ENCODE assay signal across 8 mouse cellular contexts in genomic region chr17:86167320-86168230, GRCm38 (mm10). TPM values are rescaled to one million over a fixed set of nuclear protein-coding genes. Genes with fewer than 3 reads are reported as not detected.
DNase-seq lines count a peak whose midpoint lies in the region; ATAC-seq lines count a peak whose summit lies in the region.

Prkce (plus strand) TSS chr17:86167785.

- no peaks in the 10 kb centered on the region for H3K9me3 ChIP-seq in intestine, embryonic 14.5 days (ENCODE audit: control insufficient read depth, low read length)
- no peaks in the 10 kb centered on the region for H3K9me3 ChIP-seq in midbrain, embryonic 11.5 days (ENCODE audit: control insufficient read depth, low read length)

- peaks cover 27% of the 10 kb centered on the region for H3K4me1 ChIP-seq in intestine, embryonic 14.5 days (replicated peaks; ENCODE audit: control insufficient read depth, insufficient read depth, low read length)
- H3K4me1 ChIP-seq in midbrain, embryonic 11.5 days (ENCODE audit: control insufficient read depth, insufficient read depth, low read length), result peaks cover 26% of the 10 kb centered on the region

- intact Hi-C loops in gastrocnemius, postnatal 14 days (cut with DNase I; ENCODE audit: low total_unique reads), result no loop called here
- intact Hi-C loops in left cerebral cortex, postnatal 4 days (cut with DNase I), result loop anchor here (5.0 kb wide), 1 partner anchor 275 kb away; no protein-coding TSS in a partner anchor

- H3K27ac ChIP-seq in intestine, embryonic 14.5 days (ENCODE audit: low read depth), result peak within 1 kb of the TSS; percentile 94
- H3K27ac ChIP-seq in midbrain, embryonic 11.5 days (ENCODE audit: low read depth, low read length), result peak within 1 kb of the TSS; percentile 78

- peak; percentile 79 to 80 for DNase-seq in adrenal gland, adult 18-20 months (ENCODE audit: low spot score in 2 of 2)
- DNase-seq in embryo, embryonic 10.5 days (ENCODE audit: low spot score), result peak; percentile 93
- DNase-seq in gastrocnemius, postnatal 14 days, result peak; percentile 85
- peak; percentile 85 for DNase-seq in intestine, embryonic 14.5 days (ENCODE audit: low spot score)
- peak; percentile 81 for DNase-seq in left cerebral cortex, postnatal 4 days
- peak; percentile 99 for DNase-seq in midbrain, embryonic 11.5 days (ENCODE audit: low spot score, missing footprints)
- DNase-seq in right cerebral cortex, postnatal 4 days, result peak; percentile 85
- DNase-seq in yolk sac, embryonic 10.5 days (ENCODE audit: low spot score), result peak; percentile 89

- under 1% methylated on average over 101 of the region's 115 CpGs for WGBS in intestine, embryonic 14.5 days
- WGBS in midbrain, embryonic 11.5 days, result under 1% methylated on average over 102 of the region's 115 CpGs

- H3K27me3 ChIP-seq in intestine, embryonic 14.5 days (replicated peaks; ENCODE audit: control insufficient read depth, insufficient read depth, low read length), result no peaks in the 10 kb centered on the region
- peaks cover 13% of the 10 kb centered on the region for H3K27me3 ChIP-seq in midbrain, embryonic 11.5 days (ENCODE audit: control insufficient read depth, insufficient read depth, low read length)

- no peaks in the 10 kb centered on the region for H3K36me3 ChIP-seq in intestine, embryonic 14.5 days (ENCODE audit: control insufficient read depth, insufficient read depth, low read length)
- H3K36me3 ChIP-seq in midbrain, embryonic 11.5 days (ENCODE audit: control insufficient read depth, insufficient read depth, low read length), result no peaks in the 10 kb centered on the region

- ATAC-seq in intestine, embryonic 14.5 days (replicated peaks; ENCODE audit: low FRiP score, low TSS enrichment, low read depth), result peak; percentile 70
- ATAC-seq in midbrain, embryonic 11.5 days (ENCODE audit: low FRiP score), result peak; percentile 77

- peak within 1 kb of the TSS; percentile 87 for H3K9ac ChIP-seq in intestine, embryonic 14.5 days (ENCODE audit: low read length)
- H3K9ac ChIP-seq in midbrain, embryonic 11.5 days (ENCODE audit: low read length), result peak within 1 kb of the TSS; percentile 78

- peak within 1 kb of the TSS; percentile 98 for H3K4me2 ChIP-seq in intestine, embryonic 14.5 days (ENCODE audit: low read length)
- peak within 1 kb of the TSS; percentile 97 for H3K4me2 ChIP-seq in midbrain, embryonic 11.5 days

- H3K4me3 ChIP-seq in intestine, embryonic 14.5 days (ENCODE audit: low read depth, low read length), result peak within 1 kb of the TSS; percentile 77
- peak within 1 kb of the TSS; percentile 65 for H3K4me3 ChIP-seq in midbrain, embryonic 11.5 days (ENCODE audit: low read depth, low read length)

RNA-seq across cellular contexts. Expression of gene Prkce, which starts in this region (rescaled TPM):
- total RNA-seq in adrenal gland, adult 18-20 months (2021), result 10 to 100 TPM; 17.5 to 22.9 TPM
- 1 to 10 TPM; 8.7 TPM for total RNA-seq in gastrocnemius, postnatal 14 days (2021)
- 7.5 and 7.7 TPM in 2 replicates for polyA plus RNA-seq in intestine, embryonic 14.5 days (2014; fragmentation: Nextera tagmentation; extraction: Ambion mirVana)
- 100 to 1,000 TPM; 253 to 257 TPM for total RNA-seq in left cerebral cortex, postnatal 4 days (2021)
- 3.5 and 3.8 TPM in 2 replicates for polyA plus RNA-seq in midbrain, embryonic 11.5 days (2014; fragmentation: Nextera tagmentation; extraction: Ambion mirVana)

Comparison
In these comparisons a context has a peak if more than half of its experiments do, and no peak if none do; other contexts are left out.
1. Peak in every context shown above with its lines: DNase-seq, ATAC-seq, H3K4me3 ChIP-seq and H3K27ac ChIP-seq.
2. RNA of gene Prkce (total RNA-seq): 253 to 257 TPM in left cerebral cortex, postnatal 4 days; 17.5 to 22.9 TPM in adrenal gland, adult 18-20 months and 8.7 TPM in gastrocnemius, postnatal 14 days; every median in the first group is over 10 times any median in the second.